ENCODE assay signal across 8 mouse cellular contexts in genomic region chr13:47855422-47856108, GRCm38 (mm10).
A peak's percentile ranks its signal among the peaks of the same experiment; 100 is the strongest.
DNase-seq lines count a peak whose midpoint lies in the region; ATAC-seq lines count a peak whose summit lies in the region.
"Had no signal": no experiment of that assay in that cellular context is flagged by ENCODE, and none has a peak within 500 bp of the region (broad histone marks: within the 10 kb centered on the region; RNA-seq: fewer than 3 reads in every experiment).

No protein-coding gene starts in this region.

- no peaks in the 10 kb centered on the region for H3K36me3 ChIP-seq in lung, embryonic 16.5 days (ENCODE audit: control insufficient read depth, insufficient read depth, low read length)
- no peaks in the 10 kb centered on the region for H3K36me3 ChIP-seq in forebrain, embryonic 10.5 days (replicated peaks)
- H3K36me3 ChIP-seq in limb, embryonic 11.5 days (ENCODE audit: control insufficient read depth, insufficient read depth, low read length) = no peaks in the 10 kb centered on the region
- no peaks in the 10 kb centered on the region for H3K36me3 ChIP-seq in stomach, embryonic 16.5 days (ENCODE audit: control insufficient read depth, insufficient read depth, low read length)

- no peak overlapping the region for H3K27ac ChIP-seq in lung, embryonic 16.5 days (ENCODE audit: low read length)
- peak overlapping the region; percentile 83 for H3K27ac ChIP-seq in forebrain, embryonic 10.5 days
- no peak overlapping the region for H3K27ac ChIP-seq in limb, embryonic 11.5 days (replicated peaks; ENCODE audit: low read depth, low read length)
- H3K27ac ChIP-seq in stomach, embryonic 16.5 days (ENCODE audit: low read length) = no peak overlapping the region

- H3K27me3 ChIP-seq in lung, embryonic 16.5 days (ENCODE audit: control insufficient read depth, insufficient read depth, low read depth, low read length) = no peaks in the 10 kb centered on the region
- peaks cover 28% of the 10 kb centered on the region for H3K27me3 ChIP-seq in forebrain, embryonic 10.5 days (ENCODE audit: poor library complexity, severe bottlenecking)
- H3K27me3 ChIP-seq in limb, embryonic 11.5 days (ENCODE audit: control insufficient read depth, insufficient read depth, low read length) = no peaks in the 10 kb centered on the region
- H3K27me3 ChIP-seq in stomach, embryonic 16.5 days (ENCODE audit: control insufficient read depth, insufficient read depth, low read length) = peaks cover 8% of the 10 kb centered on the region; the same call in 1 of the 2 replicates

- no peak overlapping the region for H3K4me3 ChIP-seq in lung, embryonic 16.5 days (ENCODE audit: low read length)
- H3K4me3 ChIP-seq in forebrain, embryonic 10.5 days = peak overlapping the region; percentile 38
- H3K4me3 ChIP-seq in limb, embryonic 11.5 days (ENCODE audit: low read depth, low read length) = no peak overlapping the region
- no peak overlapping the region for H3K4me3 ChIP-seq in stomach, embryonic 16.5 days (replicated peaks; ENCODE audit: low read length)

- no peaks in the 10 kb centered on the region for H3K9me3 ChIP-seq in lung, embryonic 16.5 days (ENCODE audit: control insufficient read depth, low read length)
- H3K9me3 ChIP-seq in forebrain, embryonic 10.5 days = no peaks in the 10 kb centered on the region
- no peaks in the 10 kb centered on the region for H3K9me3 ChIP-seq in limb, embryonic 11.5 days (ENCODE audit: control insufficient read depth, low read length)
- H3K9me3 ChIP-seq in stomach, embryonic 16.5 days (replicated peaks; ENCODE audit: control insufficient read depth, low read length) = no peaks in the 10 kb centered on the region

- DNase-seq in lung, postnatal 36 days = no peak
- peak; percentile 45 for DNase-seq in forebrain, embryonic 10.5 days (ENCODE audit: extremely low spot score, low spot score)
- peak; percentile 43 for DNase-seq in limb, embryonic 11.5 days (ENCODE audit: low spot score)
- DNase-seq in adrenal gland, adult 8-10 months = no peak
- DNase-seq in cerebellum, adult 9-11 months = no peak
- DNase-seq: layer of hippocampus, postnatal 36 days had no signal

- 10% methylated on average over 22 of the region's 22 CpGs for WGBS in lung, embryonic 16.5 days
- 1% methylated on average over 22 of the region's 22 CpGs for WGBS in forebrain, embryonic 10.5 days
- 2% methylated on average over 22 of the region's 22 CpGs for WGBS in limb, embryonic 11.5 days
- WGBS in stomach, embryonic 16.5 days = 18% methylated on average over 22 of the region's 22 CpGs

- H3K4me1 ChIP-seq in lung, embryonic 16.5 days (replicated peaks; ENCODE audit: control insufficient read depth, insufficient read depth, low read length) = peaks cover 7% of the 10 kb centered on the region
- H3K4me1 ChIP-seq in forebrain, embryonic 10.5 days = peaks cover 38% of the 10 kb centered on the region
- H3K4me1 ChIP-seq in limb, embryonic 11.5 days (ENCODE audit: control insufficient read depth, insufficient read depth, low read length) = peaks cover 12% of the 10 kb centered on the region
- no peaks in the 10 kb centered on the region; the same call in 1 of the 2 replicates for H3K4me1 ChIP-seq in stomach, embryonic 16.5 days (ENCODE audit: control insufficient read depth, insufficient read depth, low read length)

- H3K4me2 ChIP-seq in lung, embryonic 16.5 days (ENCODE audit: low read depth, low read length) = peak overlapping the region; percentile 21
- peak overlapping the region; percentile 38 for H3K4me2 ChIP-seq in limb, embryonic 11.5 days (ENCODE audit: low read depth, severe bottlenecking)
- peak overlapping the region; percentile 32; the same call in 1 of the 2 replicates for H3K4me2 ChIP-seq in stomach, embryonic 16.5 days (ENCODE audit: low read depth, low read length)

- ATAC-seq in lung, embryonic 16.5 days (ENCODE audit: low read depth) = no peak
- ATAC-seq in limb, embryonic 11.5 days (ENCODE audit: insufficient number of reproducible peaks, low FRiP score, low TSS enrichment, low read depth) = no peak
- ATAC-seq in stomach, embryonic 16.5 days (ENCODE audit: insufficient read depth, low FRiP score) = no peak

- H3K9ac ChIP-seq in lung, embryonic 16.5 days (ENCODE audit: low read length) = no peak overlapping the region
- peak overlapping the region; percentile 22; the same call in 1 of the 2 replicates for H3K9ac ChIP-seq in limb, embryonic 11.5 days (ENCODE audit: low read length)
- H3K9ac ChIP-seq in stomach, embryonic 16.5 days (ENCODE audit: low read length) = peak overlapping the region; percentile 39; the same call in 1 of the 2 replicates

Comparison
In these comparisons a context has a peak if more than half of its experiments do, and no peak if none do; other contexts are left out.
1. DNase-seq: peak in forebrain, embryonic 10.5 days (single experiment) and limb, embryonic 11.5 days (single experiment); none in lung, postnatal 36 days (single experiment), adrenal gland, adult 8-10 months (single experiment) and cerebellum, adult 9-11 months (single experiment).
2. Peak in every context shown above with its lines, with median percentiles within 50 percentile points of each other: H3K4me2 ChIP-seq.